Mouse (Mus musculus) frontal cortex, adult (tissue): ENCODE measurements around the gene Utp4.

ENCODE experiments used
- ATAC-seq: cut with Nextera tagmentation; 2 replicates; pipeline ENCODE4 v1.9.2; 2017; ENCODE audit warnings: mild to moderate bottlenecking, moderate library complexity, mixed read lengths; ENCODE audit not compliant: low TSS enrichment

Utp4 gene

GRCm38 (mm10) chr8:106937081-106937800, 43.8 kb downstream of the Utp4 start:
- peak; percentile 17; the same call in 1 of the 2 replicates for ATAC-seq

- no peak for ATAC-seq
These were observed 48.4 kb downstream of the Utp4 start for GRCm38 (mm10) chr8:106941806-106942205.

- no peak for ATAC-seq
These were observed 50.5 kb downstream of the Utp4 start for GRCm38 (mm10) chr8:106943874-106944418.

GRCm38 (mm10) chr8:106944756-106945155, 51.3 kb downstream of the Utp4 start:
- peak; percentile 48 for ATAC-seq

- peak; percentile 83 for ATAC-seq
These were observed 55.3 kb downstream of the Utp4 start for GRCm38 (mm10) chr8:106948678-106949243.

GRCm38 (mm10) chr8:106951707-106952106, 58.3 kb downstream of the Utp4 start:
- ATAC-seq, result no peak

- no peak for ATAC-seq
These were observed 60.1 kb downstream of the Utp4 start for GRCm38 (mm10) chr8:106953571-106953970.

GRCm38 (mm10) chr8:106957086-106957485, 63.6 kb downstream of the Utp4 start:
- no peak for ATAC-seq

GRCm38 (mm10) chr8:106958212-106958611, 64.8 kb downstream of the Utp4 start:
- ATAC-seq, result no peak

- no peak for ATAC-seq
These were observed 66.2 kb downstream of the Utp4 start for GRCm38 (mm10) chr8:106959626-106960025.

- peak; percentile 73 for ATAC-seq
These were observed 68.9 kb downstream of the Utp4 start for GRCm38 (mm10) chr8:106962322-106962721.

- no peak for ATAC-seq
These were observed 69.9 kb downstream of the Utp4 start for GRCm38 (mm10) chr8:106963365-106963764.

GRCm38 (mm10) chr8:106964573-106964972, 71.1 kb downstream of the Utp4 start:
- no peak for ATAC-seq

- ATAC-seq, result no peak
These were observed 76.5 kb downstream of the Utp4 start for GRCm38 (mm10) chr8:106969964-106970363.

GRCm38 (mm10) chr8:106971916-106972315, 78.5 kb downstream of the Utp4 start:
- no peak for ATAC-seq
